Comparison of ENCODE assay signal across 17 mouse cellular contexts in genomic region chr1:36572140-36572700, GRCm38 (mm10). TPM values are rescaled to one million over a fixed set of nuclear protein-coding genes. Genes with fewer than 3 reads are reported as not detected.
DNase-seq lines count a peak whose midpoint lies in the region; ATAC-seq and TF ChIP-seq lines count a peak whose summit lies in the region.
"Had no signal": no experiment of that assay in that cellular context is flagged by ENCODE, and none has a peak within 500 bp of the region (broad histone marks: within the 10 kb centered on the region; RNA-seq: fewer than 3 reads in every experiment).

No protein-coding gene starts in this region.

- no peak for DNase-seq in heart, adult 8-10 months (ENCODE audit: low spot score)
- no peak for DNase-seq in kidney, postnatal 4 days
- no peak for DNase-seq in spleen, adult 2 months (ENCODE audit: low read depth in 1 of 2, low spot score in 2 of 2)
- no peak for DNase-seq in spleen, adult 12 weeks (ENCODE audit: low spot score)
- no peak for DNase-seq in embryo, embryonic 11 days
- DNase-seq: cerebellum, postnatal 10 days; midbrain, embryonic 14.5 days; right cerebral cortex, postnatal 14 days; thymus, postnatal 36 days had no signal

- H3K27ac ChIP-seq in heart, embryonic 12.5 days (ENCODE audit: poor library complexity, severe bottlenecking): 0 out of 2 replicates have a peak overlapping the region, but pooled peaks have one; percentile 11
- peak overlapping the region; percentile 47 for H3K27ac ChIP-seq in kidney, embryonic 16.5 days (ENCODE audit: low read length)
- peak overlapping the region; percentile 22 for H3K27ac ChIP-seq in spleen, adult 2 months (ENCODE audit: insufficient read depth, low read length)
- H3K27ac ChIP-seq in stomach, embryonic 16.5 days (ENCODE audit: low read length): peak overlapping the region; percentile 92; the same call in 1 of the 2 replicates
- H3K27ac ChIP-seq: forebrain, embryonic 10.5 days had no signal

- no peak for ATAC-seq in heart, embryonic 12.5 days (ENCODE audit: insufficient number of reproducible peaks, low FRiP score)
- ATAC-seq in kidney, embryonic 16.5 days (ENCODE audit: low FRiP score, low TSS enrichment): 0 out of 2 replicates have a peak, but pooled peaks have one; percentile 0
- ATAC-seq in stomach, embryonic 16.5 days (ENCODE audit: insufficient read depth, low FRiP score): no peak

- no peaks in the 10 kb centered on the region for H3K36me3 ChIP-seq in heart, embryonic 12.5 days
- H3K36me3 ChIP-seq in kidney, embryonic 16.5 days (ENCODE audit: insufficient read depth, low read length): no peaks in the 10 kb centered on the region
- H3K36me3 ChIP-seq in spleen, adult 2 months (ENCODE audit: control insufficient read depth, insufficient read depth, low read length): no peaks in the 10 kb centered on the region
- H3K36me3 ChIP-seq in stomach, embryonic 16.5 days (ENCODE audit: control insufficient read depth, insufficient read depth, low read length): no peaks in the 10 kb centered on the region
- H3K36me3 ChIP-seq: forebrain, embryonic 10.5 days; G1E; heart, embryonic 13.5 days had no signal

- H3K9ac ChIP-seq in heart, embryonic 12.5 days: no peak overlapping the region
- H3K9ac ChIP-seq in kidney, embryonic 16.5 days (replicated peaks; ENCODE audit: low read length): no peak overlapping the region
- 0 out of 2 replicates have a peak overlapping the region, but pooled peaks have one; percentile 1 for H3K9ac ChIP-seq in stomach, embryonic 16.5 days (ENCODE audit: low read length)
- H3K9ac ChIP-seq: heart, embryonic 13.5 days had no signal

- WGBS in heart, embryonic 12.5 days: 66% methylated on average over 2 of the region's 2 CpGs
- 58% methylated on average over 2 of the region's 2 CpGs for WGBS in kidney, embryonic 16.5 days
- 64% methylated on average over 2 of the region's 2 CpGs for WGBS in spleen, adult 2 months
- 56% methylated on average over 2 of the region's 2 CpGs for WGBS in stomach, embryonic 16.5 days

- no peaks in the 10 kb centered on the region for H3K9me3 ChIP-seq in heart, embryonic 12.5 days (replicated peaks)
- H3K9me3 ChIP-seq in kidney, embryonic 16.5 days (ENCODE audit: low read length): no peaks in the 10 kb centered on the region
- H3K9me3 ChIP-seq in stomach, embryonic 16.5 days (replicated peaks; ENCODE audit: control insufficient read depth, low read length): no peaks in the 10 kb centered on the region
- H3K9me3 ChIP-seq: forebrain, embryonic 10.5 days; G1E; heart, embryonic 13.5 days had no signal

- H3K4me3 ChIP-seq in heart, embryonic 12.5 days: no peak overlapping the region
- H3K4me3 ChIP-seq in kidney, embryonic 16.5 days (ENCODE audit: low read length): no peak overlapping the region
- no peak overlapping the region for H3K4me3 ChIP-seq in spleen, adult 2 months (ENCODE audit: extremely low read depth, insufficient read depth, insufficient read length)
- H3K4me3 ChIP-seq in stomach, embryonic 16.5 days (replicated peaks; ENCODE audit: low read length): no peak overlapping the region
- H3K4me3 ChIP-seq: forebrain, embryonic 10.5 days; heart, embryonic 13.5 days had no signal

- TF ChIP-seq POLR2A in spleen, adult 2 months (IDR thresholded peaks at IDR 0.05; ENCODE audit: low read depth, low read length): no peak

- no peak overlapping the region for H3K4me2 ChIP-seq in heart, embryonic 12.5 days
- no peak overlapping the region for H3K4me2 ChIP-seq in kidney, embryonic 16.5 days (replicated peaks; ENCODE audit: low read depth, low read length)
- no peak overlapping the region for H3K4me2 ChIP-seq in stomach, embryonic 16.5 days (ENCODE audit: low read depth, low read length)
- H3K4me2 ChIP-seq: heart, embryonic 13.5 days had no signal

- TF ChIP-seq CTCF in spleen, adult 2 months (IDR thresholded peaks at IDR 0.05; ENCODE audit: extremely low read depth, insufficient read depth, insufficient read length, insufficient replicate concordance): no peak

- H3K4me1 ChIP-seq in heart, embryonic 12.5 days (replicated peaks): peaks cover 61% of the 10 kb centered on the region
- H3K4me1 ChIP-seq in kidney, embryonic 16.5 days (ENCODE audit: insufficient read depth, low read length): peaks cover 70% of the 10 kb centered on the region
- H3K4me1 ChIP-seq in spleen, adult 2 months (ENCODE audit: control insufficient read depth, insufficient read depth, insufficient read length): no peaks in the 10 kb centered on the region; the same call in 1 of the 2 replicates
- peaks cover 59% of the 10 kb centered on the region for H3K4me1 ChIP-seq in stomach, embryonic 16.5 days (ENCODE audit: control insufficient read depth, insufficient read depth, low read length)

- no peaks in the 10 kb centered on the region for H3K27me3 ChIP-seq in heart, embryonic 12.5 days (replicated peaks)
- H3K27me3 ChIP-seq in kidney, embryonic 16.5 days (ENCODE audit: insufficient read depth, low read length): no peaks in the 10 kb centered on the region
- H3K27me3 ChIP-seq in spleen, adult 2 months (ENCODE audit: control insufficient read depth, insufficient read depth, low read length): no peaks in the 10 kb centered on the region
- no peaks in the 10 kb centered on the region for H3K27me3 ChIP-seq in stomach, embryonic 16.5 days (ENCODE audit: control insufficient read depth, insufficient read depth, low read length)
- H3K27me3 ChIP-seq: heart, embryonic 13.5 days had no signal

RNA-seq across cellular contexts. Expression of gene Sema4c, which starts 14.1 kb away (rescaled TPM):
- polyA plus RNA-seq in heart, embryonic 12.5 days (2016; fragmentation: Nextera tagmentation; extraction: Ambion mirVana): 11.9 and 13.3 TPM in 2 replicates
- 10 to 100 TPM; 10.8 to 13.4 (median 11.2) TPM for total RNA-seq in heart, adult 8-10 months (2022)
- polyA plus RNA-seq in kidney, embryonic 16.5 days (2015; fragmentation: Nextera tagmentation; extraction: Ambion mirVana): 21.4 and 21.9 TPM in 2 replicates
- 8.5 and 9.5 TPM in 2 replicates for polyA plus RNA-seq in spleen, adult 2 months (2012; rRNA removed)
- 10.0 and 10.6 TPM in 2 replicates for polyA plus RNA-seq in stomach, embryonic 16.5 days (2015; fragmentation: Nextera tagmentation; extraction: Ambion mirVana)
- polyA plus RNA-seq: G1E had no signal

RNA-seq across cellular contexts. Expression of gene Ankrd39, which starts 25.0 kb away (rescaled TPM):
- 23.1 and 24.4 TPM in 2 replicates for polyA plus RNA-seq in heart, embryonic 12.5 days (2016; fragmentation: Nextera tagmentation; extraction: Ambion mirVana)
- total RNA-seq in heart, adult 8-10 months (2022): 1 to 10 TPM; 5.4 to 8.2 (median 7.1) TPM
- polyA plus RNA-seq in kidney, embryonic 16.5 days (2015; fragmentation: Nextera tagmentation; extraction: Ambion mirVana): 29.2 and 30.0 TPM in 2 replicates
- polyA plus RNA-seq in spleen, adult 2 months (2012; rRNA removed): 22.2 and 26.0 TPM in 2 replicates
- 26.7 and 30.5 TPM in 2 replicates for polyA plus RNA-seq in stomach, embryonic 16.5 days (2015; fragmentation: Nextera tagmentation; extraction: Ambion mirVana)

RNA-seq across cellular contexts. Expression of gene Gm42417, which starts 33.0 kb away (rescaled TPM):
- polyA plus RNA-seq in heart, embryonic 12.5 days (2016; fragmentation: Nextera tagmentation; extraction: Ambion mirVana): 0.40 TPM in 1 of 2 replicates, not detected in the other
- 100 to 1,000 TPM; 132 to 332 (median 244) TPM for total RNA-seq in heart, adult 8-10 months (2022)
- polyA plus RNA-seq in kidney, embryonic 16.5 days (2015; fragmentation: Nextera tagmentation; extraction: Ambion mirVana): 0.30 and 1.5 TPM in 2 replicates
- not detected in 2 replicates for polyA plus RNA-seq in spleen, adult 2 months (2012; rRNA removed)
- polyA plus RNA-seq in stomach, embryonic 16.5 days (2015; fragmentation: Nextera tagmentation; extraction: Ambion mirVana): 1.9 TPM in 1 of 2 replicates, not detected in the other
- total RNA-seq: G1E; left cerebral cortex, postnatal 25 days had no signal
- polyA plus RNA-seq: embryonic facial prominence, embryonic 11.5 days; forebrain, embryonic 10.5 days; heart, embryonic 13.5 days; midbrain, embryonic 14.5 days had no signal

RNA-seq across cellular contexts. Expression of gene Ankrd23, which starts 35.5 kb away (rescaled TPM):
- polyA plus RNA-seq in heart, embryonic 12.5 days (2016; fragmentation: Nextera tagmentation; extraction: Ambion mirVana): 14.9 and 16.8 TPM in 2 replicates
- total RNA-seq in heart, adult 8-10 months (2022): 100 to 1,000 TPM; 251 to 540 (median 405) TPM
- polyA plus RNA-seq in kidney, embryonic 16.5 days (2015; fragmentation: Nextera tagmentation; extraction: Ambion mirVana): 15.2 and 21.7 TPM in 2 replicates
- polyA plus RNA-seq in spleen, adult 2 months (2012; rRNA removed): 16.6 and 17.7 TPM in 2 replicates
- 18.0 and 21.7 TPM in 2 replicates for polyA plus RNA-seq in stomach, embryonic 16.5 days (2015; fragmentation: Nextera tagmentation; extraction: Ambion mirVana)

Comparison
In these comparisons a context has a peak if more than half of its experiments do, and no peak if none do; other contexts are left out.
1. H3K27ac ChIP-seq: peak in every context shown above with its lines; median percentile 92 in stomach, embryonic 16.5 days; 47 in kidney, embryonic 16.5 days; 22 in spleen, adult 2 months; 11 in heart, embryonic 12.5 days.